Mouse (Mus musculus) adrenal gland, postnatal 10 days (tissue): Measurements from ENCODE around the gene H2-Ab1. TPM values are rescaled to one million over a fixed set of nuclear protein-coding genes. Genes with fewer than 3 reads are reported as not detected.
"Not testable (repeated sequence)": the region's sequence is repeated elsewhere in the genome, so short reads cannot be mapped to it uniquely, and the experiment has no call there.

ENCODE experiments used
- DNase-seq: peaks from one replicate; pipeline ENCODE4 v3.0.0; 2021; ENCODE audit warnings: mixed read lengths
- long read RNA-seq, 2 experiments: library from polyadenylated mRNA; stranded (forward); transcript quantifications; one replicate each; pipeline ENCODE4 v2.0.0; 2021
- total RNA-seq, 2 experiments: library from RNA; stranded (reverse); gene quantifications; 2 replicates each; pipeline ENCODE4 v1.2.3; 2021

The H2-Ab1 gene
- 10 to 100 TPM; 27.9 to 36.1 TPM for total RNA-seq
- long read RNA-seq, experiment 1, transcript H2-Ab1-201 (6 exons, 1,212 nt): major isoform, 78 of 84 reads
- long read RNA-seq, experiment 1, partial matches to known transcripts: 5 of 84 reads
- long read RNA-seq, experiment 1, other reads (novel, unspliced or antisense): 1 of 84 reads
- long read RNA-seq, experiment 2, transcript H2-Ab1-201 (6 exons, 1,212 nt): major isoform, 33 of 35 reads
- long read RNA-seq, experiment 2, partial matches to known transcripts: 0 of 35 reads
- long read RNA-seq, experiment 2, other reads (novel, unspliced or antisense): 2 of 35 reads

DNA sequence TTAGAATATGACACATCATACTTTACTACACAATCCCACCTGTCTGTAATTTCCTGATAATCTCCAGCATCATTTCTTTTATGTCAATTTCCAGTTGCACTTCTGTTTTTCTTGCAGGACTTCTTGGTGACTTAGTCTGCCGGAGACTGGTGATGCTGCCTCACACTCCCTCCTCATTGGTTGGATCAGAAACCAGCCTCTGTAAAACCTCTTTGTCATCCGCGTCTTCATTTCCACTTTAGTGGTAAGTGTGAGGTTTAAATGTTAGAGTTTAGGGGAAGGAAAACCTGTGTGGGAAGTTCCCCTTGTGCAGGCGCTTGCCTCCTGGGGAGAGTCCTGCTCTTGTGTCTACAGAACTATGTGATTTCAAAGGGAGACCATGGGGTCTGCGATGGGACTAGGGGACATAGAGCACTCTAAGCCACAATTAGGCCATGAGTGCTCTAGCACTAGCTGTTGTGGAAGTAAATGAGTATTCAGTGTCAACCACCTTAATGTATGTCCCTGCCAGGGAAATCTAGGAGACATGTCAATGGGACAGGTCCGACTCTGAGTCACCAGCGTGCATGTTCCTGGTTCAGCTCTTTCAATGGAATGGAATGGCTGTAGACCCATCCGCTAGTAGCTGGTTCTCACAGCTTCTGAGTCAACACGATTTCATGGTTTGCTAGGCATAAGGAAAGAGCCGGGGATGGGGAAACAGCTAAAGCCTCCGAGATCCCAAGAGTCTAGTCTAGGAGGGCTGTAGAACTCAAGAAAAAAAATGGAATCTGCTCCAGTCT, at the start of gene H2-Ab1:
Gene H2-Ab1, plus strand, starts transcription at position 96 of the 782 bp plus-strand sequence.
- DNase-seq: peak; percentile 88

- DNase-seq: no peak
Measured at GRCm38 (mm10) chr17:34207866-34208265, 49.6 kb upstream of the H2-Ab1 start.

DNA sequence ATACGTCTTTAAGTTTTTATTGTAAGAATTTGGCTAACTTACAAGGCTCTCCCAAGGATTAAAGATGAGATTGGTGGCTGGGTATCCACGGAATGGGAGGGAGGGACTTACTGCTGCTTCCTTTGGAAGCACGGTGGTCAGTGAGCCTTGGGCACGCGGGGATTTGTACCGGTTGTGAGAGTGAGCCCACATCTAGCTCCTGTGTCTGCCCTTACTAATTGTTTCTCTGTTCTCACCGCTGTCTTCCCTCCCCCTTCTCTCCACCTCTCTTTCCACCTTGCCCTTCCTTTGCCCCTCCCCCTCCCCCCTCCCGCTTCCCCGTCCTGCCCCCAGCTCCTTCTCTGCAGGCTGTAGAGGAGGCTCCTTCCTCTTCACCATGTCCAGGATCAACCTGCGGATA, 49.1 kb upstream of the H2-Ab1 start:
- DNase-seq: no peak

- DNase-seq: no peak
Measured at GRCm38 (mm10) chr17:34209680-34210079, 47.8 kb upstream of the H2-Ab1 start.

- DNase-seq: peak; percentile 35
Measured at GRCm38 (mm10) chr17:34210599-34210998, 46.9 kb upstream of the H2-Ab1 start.

DNA sequence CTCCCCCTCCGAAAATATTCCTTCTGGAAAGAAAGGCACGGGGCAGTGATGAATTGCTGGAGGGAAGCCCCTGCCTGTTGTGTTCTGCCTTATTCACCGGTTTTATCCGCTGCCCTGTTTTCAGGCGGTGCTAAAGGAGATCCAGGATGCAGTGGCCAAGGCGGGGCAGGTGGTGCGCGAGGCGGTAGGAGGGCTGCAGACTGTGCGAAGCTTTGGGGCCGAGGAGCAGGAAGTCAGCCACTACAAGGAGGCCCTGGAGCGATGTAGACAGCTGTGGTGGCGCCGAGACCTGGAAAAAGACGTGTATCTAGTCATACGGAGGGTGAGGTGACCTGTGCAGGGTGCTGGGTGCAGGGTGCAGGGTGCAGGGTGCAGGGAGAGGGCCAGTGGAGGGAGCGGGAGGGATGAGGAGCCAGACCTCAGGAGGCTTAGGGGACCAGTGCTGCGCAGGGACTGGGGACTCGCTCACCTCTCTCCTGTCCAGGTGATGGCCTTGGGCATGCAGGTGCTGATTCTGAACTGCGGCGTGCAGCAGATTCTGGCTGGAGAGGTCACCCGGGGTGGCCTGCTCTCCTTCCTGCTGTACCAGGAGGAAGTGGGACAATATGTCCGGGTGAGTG, 45.6 kb upstream of the H2-Ab1 start:
- DNase-seq: no peak

- no peak for DNase-seq
Measured at GRCm38 (mm10) chr17:34213936-34214335, 43.6 kb upstream of the H2-Ab1 start.

- DNase-seq: no peak
Measured at GRCm38 (mm10) chr17:34215176-34215575, 42.3 kb upstream of the H2-Ab1 start.

DNA sequence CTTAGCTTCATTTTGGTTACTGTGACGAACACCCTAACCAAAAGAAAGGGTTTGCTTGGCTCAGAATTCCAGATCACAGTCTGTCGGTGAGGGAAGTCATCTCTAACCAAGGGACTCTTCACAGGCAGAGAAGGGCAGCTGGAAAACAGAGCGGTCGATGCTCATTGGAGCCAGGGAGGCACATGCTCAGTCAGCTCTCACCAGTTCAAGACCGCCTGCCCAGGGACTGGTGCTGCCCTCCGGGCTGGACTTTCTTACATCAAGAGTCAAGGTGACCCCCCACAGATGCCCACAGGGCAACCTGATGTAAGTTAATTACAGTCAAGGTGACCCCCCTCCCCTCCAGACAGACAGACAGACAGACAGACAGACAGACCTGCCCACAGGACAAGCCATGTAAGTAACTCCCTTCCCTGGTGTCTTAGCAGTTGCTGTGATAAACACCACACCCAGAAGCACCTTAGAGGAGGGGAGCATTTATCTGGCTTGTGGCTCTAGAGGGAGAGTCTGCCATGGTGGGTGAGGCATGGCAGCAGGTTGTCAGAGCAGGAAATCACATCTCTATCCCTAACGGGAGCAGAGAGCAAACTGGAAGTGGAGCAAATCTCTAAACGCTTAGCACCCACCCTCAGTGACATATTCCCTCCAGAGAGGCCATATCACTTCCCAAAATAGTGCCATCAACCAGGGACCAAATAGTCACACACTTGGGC, 40.1 kb upstream of the H2-Ab1 start:
- DNase-seq: no peak

DNA sequence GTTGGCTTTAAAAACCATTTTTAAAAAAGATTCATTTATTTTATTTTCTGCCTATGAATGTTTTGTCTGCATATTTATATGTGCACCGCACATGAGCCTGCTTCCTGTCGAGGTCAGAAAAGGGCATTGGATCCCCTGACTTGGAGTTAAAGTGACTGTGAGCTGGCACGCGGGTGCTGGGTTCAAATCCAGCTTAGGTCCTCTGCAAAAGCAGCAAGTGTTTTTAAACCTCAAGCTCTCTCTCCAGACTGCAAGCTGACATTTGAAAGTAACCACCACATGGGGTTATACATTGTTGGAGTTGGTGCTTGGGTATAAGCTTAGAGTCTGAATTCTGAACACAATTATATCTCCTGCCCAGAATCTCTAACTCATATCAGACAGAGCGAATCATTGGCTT, 39.5 kb upstream of the H2-Ab1 start:
- no peak for DNase-seq

GRCm38 (mm10) chr17:34218675-34219074, 38.8 kb upstream of the H2-Ab1 start:
- peak; percentile 70 for DNase-seq

DNA sequence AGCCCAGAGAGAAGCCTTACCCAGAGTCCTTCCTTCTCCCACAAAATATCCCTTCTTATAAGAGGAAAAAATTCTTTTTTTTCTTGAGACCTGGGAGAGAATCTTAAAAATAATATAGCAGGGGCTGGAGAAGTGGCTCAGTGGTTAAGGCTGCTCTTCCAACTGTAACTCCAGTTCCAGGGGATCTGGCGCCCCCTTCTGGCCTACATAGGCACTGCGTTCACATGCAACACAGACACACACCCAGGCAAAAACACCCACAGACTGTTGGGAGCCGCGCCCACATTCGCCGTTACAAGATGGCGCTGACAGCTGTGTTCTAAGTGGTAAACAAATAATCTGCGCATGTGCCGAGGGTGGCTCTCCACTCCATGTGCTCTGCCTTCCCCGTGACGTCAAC, 38.4 kb upstream of the H2-Ab1 start:
- peak; percentile 78 for DNase-seq

GRCm38 (mm10) chr17:34219801-34220200, 37.7 kb upstream of the H2-Ab1 start:
- not testable (repeated sequence) for DNase-seq

GRCm38 (mm10) chr17:34220401-34220800, 37.1 kb upstream of the H2-Ab1 start:
- DNase-seq: not testable (repeated sequence)

- no peak for DNase-seq
Measured at GRCm38 (mm10) chr17:34224816-34225215, 32.7 kb upstream of the H2-Ab1 start.

GRCm38 (mm10) chr17:34225426-34225825, 32.1 kb upstream of the H2-Ab1 start:
- no peak for DNase-seq

DNA sequence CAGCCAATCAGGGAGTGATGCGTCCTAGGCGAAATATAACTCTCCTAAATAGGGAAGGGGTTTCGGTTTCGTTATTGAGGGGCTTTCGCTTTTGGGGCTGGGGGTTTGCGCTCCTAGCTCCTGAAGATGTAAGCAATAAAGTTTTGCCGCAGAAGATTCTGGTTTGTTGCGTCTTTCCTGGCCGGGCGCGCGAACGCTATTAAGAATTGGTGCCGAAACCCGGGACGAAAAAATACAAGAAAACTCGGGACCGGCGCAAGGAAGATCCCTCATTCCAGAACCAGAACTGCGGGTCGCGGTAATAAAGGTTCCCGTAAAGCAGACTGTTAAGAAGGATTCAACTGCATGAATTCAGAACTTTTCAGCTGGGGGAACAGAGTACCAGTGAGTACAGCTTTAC, 31.6 kb upstream of the H2-Ab1 start:
- DNase-seq: not testable (repeated sequence)

DNA sequence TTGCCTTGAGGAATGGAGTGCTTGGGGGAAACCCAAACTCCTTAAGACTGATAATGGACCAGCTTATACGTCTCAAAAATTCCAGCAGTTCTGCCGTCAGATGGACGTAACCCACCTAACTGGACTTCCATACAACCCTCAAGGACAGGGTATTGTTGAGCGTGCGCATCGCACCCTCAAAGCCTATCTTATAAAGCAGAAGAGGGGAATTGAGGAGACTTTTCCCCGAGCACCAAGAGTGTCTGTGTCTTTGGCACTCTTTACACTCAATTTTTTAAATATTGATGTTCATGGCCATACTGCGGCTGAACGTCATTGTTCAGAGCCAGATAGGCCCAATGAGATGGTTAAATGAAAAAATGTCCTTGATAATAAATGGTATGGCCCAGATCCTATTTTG, 26.5 kb upstream of the H2-Ab1 start:
- not testable (repeated sequence) for DNase-seq

DNA sequence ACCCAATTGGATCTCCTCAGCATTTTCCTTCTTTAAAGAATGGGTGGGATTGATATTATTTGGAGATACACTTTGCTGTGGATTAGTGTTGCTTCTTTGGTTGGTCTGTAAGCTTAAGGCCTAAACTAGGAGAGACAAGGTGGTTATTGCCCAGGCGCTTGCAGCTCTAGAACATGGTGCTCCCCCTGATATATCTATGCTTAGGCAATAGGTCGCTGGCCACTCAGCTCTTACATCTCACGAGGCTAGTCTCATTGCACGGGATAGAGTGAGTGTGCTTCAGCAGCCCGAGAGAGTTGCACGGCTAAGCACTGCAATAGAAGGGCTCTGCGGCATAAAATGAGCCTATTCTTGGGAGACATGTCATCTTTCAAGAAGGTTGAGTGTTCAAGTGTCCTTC, 25.5 kb upstream of the H2-Ab1 start:
- DNase-seq: not testable (repeated sequence)

DNA sequence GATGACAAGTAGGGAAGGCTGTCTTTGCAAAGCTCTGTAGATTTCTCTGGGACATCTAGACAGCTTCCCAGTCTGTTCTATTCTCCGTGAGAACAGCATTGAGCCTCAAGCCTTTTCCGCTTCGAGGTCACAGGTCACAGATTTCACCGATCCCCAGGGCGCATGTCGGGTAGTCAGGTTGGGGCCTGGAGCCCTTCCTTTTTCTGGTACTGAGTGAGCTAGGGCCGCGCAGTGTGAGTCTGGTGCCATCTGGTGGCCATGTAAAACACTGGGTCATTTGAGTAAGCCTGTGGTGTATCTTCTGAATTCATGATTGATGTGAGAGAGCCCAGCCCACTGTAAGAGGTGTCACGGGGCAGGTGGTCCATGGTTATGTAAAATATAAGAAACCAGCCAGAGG, 22.6 kb upstream of the H2-Ab1 start:
- DNase-seq: peak; percentile 85

- DNase-seq: no peak
Measured at GRCm38 (mm10) chr17:34236691-34237090, 20.8 kb upstream of the H2-Ab1 start.

- no peak for DNase-seq
Measured at GRCm38 (mm10) chr17:34237741-34238140, 19.7 kb upstream of the H2-Ab1 start.

DNA sequence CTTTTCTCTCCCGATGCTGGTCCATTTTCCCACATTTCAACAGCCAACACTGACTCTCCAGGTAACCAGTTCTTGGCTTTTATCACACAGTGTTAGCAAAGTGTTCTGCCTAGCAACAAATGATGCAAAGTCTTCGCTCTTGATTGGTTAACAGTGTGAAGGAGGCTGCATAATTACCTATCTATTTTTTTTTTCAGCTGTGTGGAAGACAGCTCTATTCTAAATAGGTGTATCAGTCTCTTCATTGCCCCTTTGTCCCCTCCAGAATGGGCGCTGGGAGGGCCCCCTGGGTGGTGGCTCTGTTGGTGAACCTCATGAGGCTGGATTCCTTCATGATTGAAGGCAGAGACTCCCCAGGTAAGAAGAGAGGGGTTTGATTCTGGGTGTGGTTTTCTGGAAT, 18.8 kb upstream of the H2-Ab1 start, which contains the start of gene H2-Ob:
Gene H2-Ob, plus strand, starts transcription at position 198 of the 400 bp plus-strand sequence.
- peak; percentile 46 for DNase-seq
